Mouse (Mus musculus): ENCODE results near the gene Herc2.

- TF ChIP-seq EP300 (IDR thresholded peaks at IDR 0.05; ENCODE audit: low read depth) (no peak), CTCF (IDR thresholded peaks at IDR 0.05; ENCODE audit: low read depth) (no peak)
These were observed 3.0 kb downstream of the Herc2 start for GRCm38 (mm10) chr7:56052996-56053395.

Measured in liver, postnatal 0 days (tissue).